Mouse (Mus musculus): ENCODE data around the gene Ccdc167.

The Ccdc167 gene

GRCm38 (mm10) chr17:29716732-29717445, at the start of gene Ccdc167:
Gene Ccdc167, minus strand, starts transcription at chr17:29717044.
- DNase-seq (ENCODE audit: low spot score) = peak; percentile 98

- no peak for DNase-seq (ENCODE audit: low spot score)
Measured at GRCm38 (mm10) chr17:29765380-29765779, 48.5 kb upstream of the Ccdc167 start.

- DNase-seq (ENCODE audit: low spot score) = no peak
Measured at GRCm38 (mm10) chr17:29762551-29762950, 45.7 kb upstream of the Ccdc167 start.

- no peak for DNase-seq (ENCODE audit: low spot score)
Measured at GRCm38 (mm10) chr17:29761938-29762337, 45.1 kb upstream of the Ccdc167 start.

- no peak for DNase-seq (ENCODE audit: low spot score)
Measured at GRCm38 (mm10) chr17:29760404-29761375, 43.8 kb upstream of the Ccdc167 start.

- no peak for DNase-seq (ENCODE audit: low spot score)
Measured at GRCm38 (mm10) chr17:29759963-29760362, 43.1 kb upstream of the Ccdc167 start.

GRCm38 (mm10) chr17:29756381-29756780, 39.5 kb upstream of the Ccdc167 start:
- no peak for DNase-seq (ENCODE audit: low spot score)

- no peak for DNase-seq (ENCODE audit: low spot score)
Measured at GRCm38 (mm10) chr17:29754510-29754909, 37.7 kb upstream of the Ccdc167 start.

GRCm38 (mm10) chr17:29747466-29747865, 30.6 kb upstream of the Ccdc167 start:
- DNase-seq (ENCODE audit: low spot score) = no peak

- peak; percentile 27 for DNase-seq (ENCODE audit: low spot score)
Measured at GRCm38 (mm10) chr17:29737849-29738804, 21.3 kb upstream of the Ccdc167 start.

- no peak for DNase-seq (ENCODE audit: low spot score)
Measured at GRCm38 (mm10) chr17:29736448-29737014, 19.7 kb upstream of the Ccdc167 start.

- no peak for DNase-seq (ENCODE audit: low spot score)
Measured at GRCm38 (mm10) chr17:29732522-29732921, 15.7 kb upstream of the Ccdc167 start.

GRCm38 (mm10) chr17:29731953-29732325, 15.1 kb upstream of the Ccdc167 start:
- no peak for DNase-seq (ENCODE audit: low spot score)

GRCm38 (mm10) chr17:29731266-29731952, 14.6 kb upstream of the Ccdc167 start:
- DNase-seq (ENCODE audit: low spot score) = no peak

GRCm38 (mm10) chr17:29730510-29731265, 13.8 kb upstream of the Ccdc167 start:
- DNase-seq (ENCODE audit: low spot score) = no peak

- no peak for DNase-seq (ENCODE audit: low spot score)
Measured at GRCm38 (mm10) chr17:29728082-29728481, 11.2 kb upstream of the Ccdc167 start.

- DNase-seq (ENCODE audit: low spot score) = no peak
Measured at GRCm38 (mm10) chr17:29725027-29725620, 8.3 kb upstream of the Ccdc167 start.

- DNase-seq (ENCODE audit: low spot score) = no peak
Measured at GRCm38 (mm10) chr17:29724610-29725009, 7.8 kb upstream of the Ccdc167 start.

- no peak for DNase-seq (ENCODE audit: low spot score)
Measured at GRCm38 (mm10) chr17:29720755-29721365, 4.0 kb upstream of the Ccdc167 start.
